Mouse (Mus musculus) myocyte (in vitro differentiated cells): Measurements from ENCODE around the gene Rbm28.

Source experiments
- CEBPB ChIP-seq: IDR thresholded peaks from 2 replicates; pipeline ENCODE4 v1.6.1; 2011; ENCODE audit warnings: mild to moderate bottlenecking, moderate library complexity; ENCODE audit not compliant: poor library complexity, insufficient read depth, severe bottlenecking
- E2F4 ChIP-seq: IDR thresholded peaks from one replicate; pipeline ENCODE4 v1.6.1; 2011; ENCODE audit warnings: mild to moderate bottlenecking, control low read depth, moderate library complexity; ENCODE audit not compliant: insufficient read depth
- MAX ChIP-seq: IDR thresholded peaks from one replicate; pipeline ENCODE4 v1.6.1; 2011; ENCODE audit warnings: low read depth, mild to moderate bottlenecking, control low read depth
- MYOD1 ChIP-seq, 3 experiments: IDR thresholded peaks; one replicate each; pipeline ENCODE4 v1.6.1; 2011; ENCODE audit warnings: control low read depth in 2 of 3, low read depth in 2 of 3, mild to moderate bottlenecking in 2 of 3, moderate library complexity in 1 of 3; ENCODE audit not compliant: insufficient read length in 2 of 3, control insufficient read depth in 1 of 3
- MYOG ChIP-seq, 3 experiments: IDR thresholded peaks; one replicate each; pipeline ENCODE4 v1.6.1; 2011; ENCODE audit warnings: control low read depth in 2 of 3, low read depth in 2 of 3, mild to moderate bottlenecking in 2 of 3; ENCODE audit not compliant: insufficient read length in 2 of 3, control insufficient read depth in 1 of 3, insufficient read depth in 1 of 3
- POLR2A ChIP-seq: IDR thresholded peaks from one replicate; pipeline ENCODE4 v1.6.1; 2011; ENCODE audit warnings: low read depth, mild to moderate bottlenecking, control low read depth, moderate library complexity; ENCODE audit not compliant: insufficient read length
- POLR2AphosphoS2 ChIP-seq: IDR thresholded peaks from one replicate; pipeline ENCODE4 v1.6.1; 2011; ENCODE audit warnings: low read depth, control low read depth; ENCODE audit not compliant: insufficient read length
- REST ChIP-seq: IDR thresholded peaks from one replicate; pipeline ENCODE4 v1.6.1; 2011; ENCODE audit warnings: mild to moderate bottlenecking, control low read depth, moderate library complexity; ENCODE audit not compliant: insufficient read depth, insufficient read length
- SRF ChIP-seq: IDR thresholded peaks from one replicate; pipeline ENCODE4 v1.6.1; 2011; ENCODE audit warnings: low read depth; ENCODE audit not compliant: control insufficient read depth, insufficient read length
- TCF12 ChIP-seq: IDR thresholded peaks from one replicate; pipeline ENCODE4 v1.6.1; 2011; ENCODE audit warnings: mild to moderate bottlenecking, control low read depth; ENCODE audit not compliant: poor library complexity, insufficient read depth, severe bottlenecking
- TCF3 ChIP-seq: IDR thresholded peaks from one replicate; pipeline ENCODE4 v1.6.1; 2011; ENCODE audit warnings: low read depth, control low read depth; ENCODE audit not compliant: insufficient read length
- USF1 ChIP-seq: IDR thresholded peaks from one replicate; pipeline ENCODE4 v1.6.1; 2011; ENCODE audit warnings: low read depth, mild to moderate bottlenecking, control low read depth, moderate library complexity

DNA sequence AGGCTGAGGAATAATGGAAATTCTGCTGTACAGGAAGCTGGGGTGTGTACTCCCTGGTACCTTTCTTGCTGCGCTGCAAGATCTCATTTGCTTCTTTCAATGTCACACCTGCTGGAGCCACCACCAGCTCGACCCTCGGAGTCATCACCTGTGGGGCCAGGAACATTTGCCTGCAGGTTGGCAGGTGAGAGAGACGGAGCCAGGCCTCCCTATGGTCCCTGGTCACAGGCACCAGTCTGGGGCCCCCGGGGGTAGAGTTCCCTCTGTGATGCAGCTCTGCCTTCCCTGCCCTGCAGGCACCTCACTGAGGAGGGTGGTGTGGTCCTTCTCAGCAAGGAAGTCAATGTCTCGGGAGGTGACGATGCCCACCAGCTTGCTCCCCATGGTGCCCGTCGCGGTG is 41.2 kb upstream of the Rbm28 start:
- TF ChIP-seq POLR2AphosphoS2 (no peak), E2F4 (no peak), POLR2A (no peak), USF1 (no peak), CEBPB (no peak), TCF12 (no peak), MYOD1 (IDR thresholded peaks at IDR 0.05; ENCODE audit: control insufficient read depth in 1 of 3, insufficient read length in 2 of 3, low read depth in 2 of 3) (no peak), TCF3 (no peak), MAX (no peak), REST (no peak), MYOG (IDR thresholded peaks at IDR 0.05; ENCODE audit: control insufficient read depth in 1 of 3, insufficient read depth in 1 of 3, insufficient read length in 2 of 3, low read depth in 2 of 3) (no peak), SRF (no peak)
